Mouse (Mus musculus): Measurements from ENCODE around the gene Traf3ip1. TPM values are rescaled to one million over a fixed set of nuclear protein-coding genes. Genes with fewer than 3 reads are reported as not detected.

The Traf3ip1 gene
- polyA plus RNA-seq (2014; fragmentation: Illumina TruSeq; extraction: RNeasy Lipid Tissue Mini Kit (QIAGEN cat#74804); ENCODE audit: low read depth, low replicate concordance), result 5.5 TPM

GRCm38 (mm10) chr1:91494457-91495140 lies at the start of gene Traf3ip1:
Traf3ip1 (plus strand) TSS chr1:91494647.

GRCm38 (mm10) chr1:91459059-91459809 lies 35.2 kb upstream of the Traf3ip1 start, which contains the start of gene Per2:
Per2 (minus strand) TSS chr1:91459324.

GRCm38 (mm10) chr1:91540271-91540826 lies 45.9 kb downstream of the Traf3ip1 start, which contains the start of gene Asb1:
Asb1 (plus strand) TSS chr1:91540544.

Other genes starting within 250 kb of the Traf3ip1 start
- 90.8 TPM for gene Ube2f, start 244.3 kb upstream of the Traf3ip1 start, polyA plus RNA-seq (2014; fragmentation: Illumina TruSeq; extraction: RNeasy Lipid Tissue Mini Kit (QIAGEN cat#74804); ENCODE audit: low read depth, low replicate concordance)
- 25.8 TPM for gene Scly, start 196.3 kb upstream of the Traf3ip1 start, polyA plus RNA-seq (2014; fragmentation: Illumina TruSeq; extraction: RNeasy Lipid Tissue Mini Kit (QIAGEN cat#74804); ENCODE audit: low read depth, low replicate concordance)
- 0.08 TPM for gene Espnl, start 172.6 kb upstream of the Traf3ip1 start, polyA plus RNA-seq (2014; fragmentation: Illumina TruSeq; extraction: RNeasy Lipid Tissue Mini Kit (QIAGEN cat#74804); ENCODE audit: low read depth, low replicate concordance)
- not detected for gene Klhl30, start 143.6 kb upstream of the Traf3ip1 start, polyA plus RNA-seq (2014; fragmentation: Illumina TruSeq; extraction: RNeasy Lipid Tissue Mini Kit (QIAGEN cat#74804); ENCODE audit: low read depth, low replicate concordance)
- not detected for gene Erfe, start 128.2 kb upstream of the Traf3ip1 start, polyA plus RNA-seq (2014; fragmentation: Illumina TruSeq; extraction: RNeasy Lipid Tissue Mini Kit (QIAGEN cat#74804); ENCODE audit: low read depth, low replicate concordance)
- 39.9 TPM for gene Ilkap, start 95.8 kb upstream of the Traf3ip1 start, polyA plus RNA-seq (2014; fragmentation: Illumina TruSeq; extraction: RNeasy Lipid Tissue Mini Kit (QIAGEN cat#74804); ENCODE audit: low read depth, low replicate concordance)
- gene Hes6, start 80.6 kb upstream of the Traf3ip1 start, polyA plus RNA-seq (2014; fragmentation: Illumina TruSeq; extraction: RNeasy Lipid Tissue Mini Kit (QIAGEN cat#74804); ENCODE audit: low read depth, low replicate concordance), result 0.44 TPM
- gene Per2, start 35.3 kb upstream of the Traf3ip1 start, polyA plus RNA-seq (2014; fragmentation: Illumina TruSeq; extraction: RNeasy Lipid Tissue Mini Kit (QIAGEN cat#74804); ENCODE audit: low read depth, low replicate concordance), result 1.2 TPM
- 7.1 TPM for gene Asb1, start 45.9 kb downstream of the Traf3ip1 start, polyA plus RNA-seq (2014; fragmentation: Illumina TruSeq; extraction: RNeasy Lipid Tissue Mini Kit (QIAGEN cat#74804); ENCODE audit: low read depth, low replicate concordance)

Measured in kidney, adult 10 weeks (tissue).